Comparison of ENCODE assay signal across 36 mouse cellular contexts in genomic region chr2:172302396-172302795, GRCm38 (mm10). TPM values are rescaled to one million over a fixed set of nuclear protein-coding genes. Genes with fewer than 3 reads are reported as not detected.
"Had no signal": no experiment of that assay in that cellular context is flagged by ENCODE, and none has a peak within 500 bp of the region (broad histone marks: within the 10 kb centered on the region; RNA-seq: fewer than 3 reads in every experiment).

No protein-coding gene starts in this region.

- H3K36me3 ChIP-seq: embryonic facial prominence, embryonic 10.5 days; embryonic facial prominence, embryonic 12.5 days; embryonic facial prominence, embryonic 13.5 days; embryonic facial prominence, embryonic 15.5 days; forebrain, embryonic 10.5 days; forebrain, embryonic 12.5 days; forebrain, embryonic 15.5 days had no signal

- H3K4me2 ChIP-seq: embryonic facial prominence, embryonic 12.5 days; embryonic facial prominence, embryonic 13.5 days; embryonic facial prominence, embryonic 15.5 days; forebrain, embryonic 12.5 days; forebrain, embryonic 13.5 days; forebrain, embryonic 15.5 days had no signal

- H3K27me3 ChIP-seq: embryonic facial prominence, embryonic 12.5 days; embryonic facial prominence, embryonic 13.5 days; embryonic facial prominence, embryonic 15.5 days; forebrain, embryonic 15.5 days had no signal

- H3K9me3 ChIP-seq: embryonic facial prominence, embryonic 10.5 days; embryonic facial prominence, embryonic 12.5 days; embryonic facial prominence, embryonic 13.5 days; embryonic facial prominence, embryonic 15.5 days; forebrain, embryonic 10.5 days; forebrain, embryonic 12.5 days; forebrain, embryonic 13.5 days; forebrain, embryonic 15.5 days had no signal

- H3K27ac ChIP-seq: embryonic facial prominence, embryonic 10.5 days; embryonic facial prominence, embryonic 12.5 days; embryonic facial prominence, embryonic 13.5 days; embryonic facial prominence, embryonic 15.5 days; forebrain, embryonic 10.5 days; forebrain, embryonic 12.5 days; forebrain, embryonic 13.5 days; forebrain, embryonic 15.5 days; gastrocnemius, adult 2 months; heart, adult 2 months had no signal

- ATAC-seq: forebrain, embryonic 13.5 days; forebrain, embryonic 14.5 days; forebrain, embryonic 15.5 days; forebrain, embryonic 16.5 days; forebrain, postnatal 0 days had no signal

- DNase-seq: cerebellum, adult 9-10 months; cerebellum, adult 9-11 months; cerebellum, postnatal 10 days; cerebellum, postnatal 14 days; cerebellum, postnatal 25 days; cerebellum, postnatal 36 days; embryo, embryonic 11 days; forebrain, postnatal 0 days; gastrocnemius, adult 2 months; gastrocnemius, postnatal 10 days; gastrocnemius, postnatal 14 days; gastrocnemius, postnatal 25 days; gastrocnemius, postnatal 36 days; heart, adult 11 months; heart, adult 18-20 months; heart, adult 2 months had no signal

- H3K9ac ChIP-seq: embryonic facial prominence, embryonic 12.5 days; embryonic facial prominence, embryonic 13.5 days; embryonic facial prominence, embryonic 15.5 days; forebrain, embryonic 12.5 days; forebrain, embryonic 13.5 days; forebrain, embryonic 15.5 days; forebrain, postnatal 0 days had no signal

- H3K4me3 ChIP-seq: embryonic facial prominence, embryonic 10.5 days; embryonic facial prominence, embryonic 12.5 days; embryonic facial prominence, embryonic 13.5 days; embryonic facial prominence, embryonic 15.5 days; erythroblast, embryonic 14.5 days; forebrain, embryonic 10.5 days; forebrain, embryonic 12.5 days; forebrain, embryonic 13.5 days; forebrain, embryonic 15.5 days; gastrocnemius, adult 2 months; heart, adult 2 months had no signal

RNA-seq across cellular contexts. Expression of gene Mc3r, which starts 54.1 kb away (rescaled TPM):
- total RNA-seq: common myeloid progenitor, adult 5-6 weeks; gastrocnemius, adult 18-20 months; gastrocnemius, adult 2 months; gastrocnemius, adult 8-10 months; gastrocnemius, postnatal 10 days; gastrocnemius, postnatal 14 days; gastrocnemius, postnatal 25 days; gastrocnemius, postnatal 36 days; gastrocnemius, postnatal 4 days; granulocyte monocyte progenitor cell, adult 5-6 weeks; heart, adult 18-20 months; heart, adult 2 months; heart, adult 8-10 months had no signal
- polyA plus RNA-seq: embryonic facial prominence, embryonic 10.5 days; embryonic facial prominence, embryonic 11.5 days; embryonic facial prominence, embryonic 12.5 days; embryonic facial prominence, embryonic 13.5 days; embryonic facial prominence, embryonic 15.5 days; erythroblast, embryonic 14.5 days; forebrain, embryonic 10.5 days; forebrain, embryonic 11.5 days; forebrain, embryonic 12.5 days; gonadal fat pad, adult 2 months; heart, adult 2 months had no signal
